Mouse (Mus musculus): ENCODE data around the gene 4930402H24Rik. TPM values are rescaled to one million over a fixed set of nuclear protein-coding genes. Genes with fewer than 3 reads are reported as not detected.

The 4930402H24Rik gene
- total RNA-seq, 4 experiments from 2014 or later: 41.2 to 57.7 (median 51.0) TPM

DNA sequence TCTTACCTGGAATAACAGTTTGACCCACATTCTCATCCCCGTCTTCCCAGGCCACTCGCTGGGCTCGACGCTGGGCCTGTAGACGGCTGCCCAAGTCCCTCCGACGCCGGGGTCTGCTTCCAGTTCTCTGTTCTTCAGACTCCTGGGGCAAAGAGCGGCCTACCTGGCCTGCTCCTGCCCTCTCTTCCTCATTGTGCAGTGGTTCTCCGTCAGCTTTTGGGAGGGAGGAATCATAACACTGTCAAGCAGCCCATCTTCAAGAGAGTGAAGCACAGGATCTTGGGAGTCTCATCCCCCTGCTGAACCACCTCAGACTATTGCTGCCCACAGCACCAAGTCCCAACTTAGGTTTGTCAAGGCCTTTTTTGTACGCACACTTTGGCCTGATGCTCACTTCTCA is 242.9 kb downstream of the 4930402H24Rik start:
- no peak for DNase-seq (ENCODE audit: low spot score)

DNA sequence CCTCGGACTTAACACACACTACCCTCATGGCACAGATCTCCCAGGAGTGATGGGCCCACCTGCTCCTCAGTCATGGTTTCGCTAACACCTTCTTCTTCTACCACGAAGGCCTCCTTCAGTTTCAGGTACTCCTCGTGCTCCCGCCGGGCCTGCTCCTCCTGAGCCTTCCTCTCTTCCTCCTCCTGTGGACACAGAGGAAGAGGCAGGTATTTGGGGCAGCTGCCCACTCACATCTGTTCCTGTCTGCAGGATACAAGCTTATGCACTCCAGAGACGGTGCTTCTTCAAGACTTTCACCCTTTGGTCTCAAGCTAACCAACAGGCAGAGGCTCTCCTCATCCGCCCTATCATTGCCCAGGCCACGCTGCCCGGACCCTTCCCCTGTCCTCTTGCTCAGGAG is 247.7 kb downstream of the 4930402H24Rik start:
- no peak for DNase-seq (ENCODE audit: low spot score)

DNA sequence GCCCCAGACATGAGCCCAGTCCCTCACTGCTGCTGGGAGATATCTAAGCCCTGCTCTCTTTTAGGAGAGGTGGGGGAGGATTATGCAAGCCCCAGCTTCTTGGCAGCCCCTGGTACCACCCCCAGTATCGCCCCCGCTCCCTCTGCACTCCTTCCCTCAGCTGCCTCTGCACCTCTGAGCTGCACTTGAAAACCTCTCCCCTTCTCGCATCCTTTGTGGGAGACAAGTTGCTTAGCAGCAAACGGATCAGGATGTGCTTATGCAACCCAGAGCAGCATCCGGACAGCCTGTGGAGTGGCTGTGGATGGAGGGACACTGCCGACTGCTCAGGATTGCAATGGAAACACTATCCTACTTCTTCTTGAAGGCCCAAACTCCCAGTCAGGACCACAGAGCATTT is 248.7 kb downstream of the 4930402H24Rik start:
- DNase-seq (ENCODE audit: low spot score): no peak

DNA sequence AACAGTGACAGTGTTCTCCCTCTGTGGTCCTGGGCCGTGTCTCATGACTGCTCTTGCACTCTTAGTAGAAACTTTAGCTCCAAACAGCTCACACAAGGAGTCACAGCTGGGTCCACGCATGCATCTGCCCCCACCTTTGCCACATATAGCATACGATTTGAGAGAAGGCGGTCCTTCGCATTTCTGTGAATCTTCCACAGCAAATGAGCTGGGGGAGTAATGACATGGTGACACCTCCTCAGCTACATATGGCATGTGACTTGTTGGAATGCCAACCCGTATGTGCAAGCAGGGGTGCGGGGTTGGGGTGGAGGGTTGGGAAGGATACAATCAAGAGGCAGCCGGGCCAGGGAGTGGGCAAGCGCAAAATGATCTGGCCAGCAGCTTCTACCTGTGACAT is 249.7 kb downstream of the 4930402H24Rik start:
- no peak for DNase-seq (ENCODE audit: low spot score)

Other genes with a start within 250 kb of the 4930402H24Rik start
- 100 to 1,000 TPM in 3 of 4 experiments, 10 to 100 TPM in 1; 97.9 to 110 (median 105) TPM for gene Ddrgk1, start 241.7 kb downstream of the 4930402H24Rik start, total RNA-seq (2022)
- 10 to 100 TPM; 15.9 to 18.9 (median 18.3) TPM for gene Itpa, start 238.8 kb downstream of the 4930402H24Rik start, total RNA-seq (2022)
- under 1 TPM in 3 of 4 experiments, not detected in 1; 0.17 to 0.28 (median 0.22) TPM for gene Slc4a11, start 208.9 kb downstream of the 4930402H24Rik start, total RNA-seq (2022)
- 10 to 100 TPM; 21.3 to 25.8 (median 24.2) TPM for gene Atrn, start 89 bp upstream of the 4930402H24Rik start, total RNA-seq (2022)
- gene Gfra4, start 136.7 kb upstream of the 4930402H24Rik start, total RNA-seq (2022): 10 to 100 TPM in 1 of 4 experiments, 1 to 10 TPM in 3; 7.4 to 13.3 (median 9.0) TPM
- gene Adam33, start 157.4 kb upstream of the 4930402H24Rik start, total RNA-seq (2022): 1 to 10 TPM; 1.1 to 1.9 (median 1.7) TPM
- 1 to 10 TPM in 3 of 4 experiments, under 1 TPM in 1; 0.98 to 2.4 (median 1.5) TPM for gene Siglec1, start 180.4 kb upstream of the 4930402H24Rik start, total RNA-seq (2022)
- 10 to 100 TPM; 21.5 to 33.7 (median 31.0) TPM for gene Hspa12b, start 220.9 kb upstream of the 4930402H24Rik start, total RNA-seq (2022)
- not detected for gene Gm11037, start 227.1 kb upstream of the 4930402H24Rik start, total RNA-seq (2022)

Data from heart, adult 8-10 months (tissue).